Mouse (Mus musculus): ENCODE data around the gene Nrk.
A peak's percentile ranks its signal among the peaks of the same experiment; 100 is the strongest.

The Nrk gene

DNA sequence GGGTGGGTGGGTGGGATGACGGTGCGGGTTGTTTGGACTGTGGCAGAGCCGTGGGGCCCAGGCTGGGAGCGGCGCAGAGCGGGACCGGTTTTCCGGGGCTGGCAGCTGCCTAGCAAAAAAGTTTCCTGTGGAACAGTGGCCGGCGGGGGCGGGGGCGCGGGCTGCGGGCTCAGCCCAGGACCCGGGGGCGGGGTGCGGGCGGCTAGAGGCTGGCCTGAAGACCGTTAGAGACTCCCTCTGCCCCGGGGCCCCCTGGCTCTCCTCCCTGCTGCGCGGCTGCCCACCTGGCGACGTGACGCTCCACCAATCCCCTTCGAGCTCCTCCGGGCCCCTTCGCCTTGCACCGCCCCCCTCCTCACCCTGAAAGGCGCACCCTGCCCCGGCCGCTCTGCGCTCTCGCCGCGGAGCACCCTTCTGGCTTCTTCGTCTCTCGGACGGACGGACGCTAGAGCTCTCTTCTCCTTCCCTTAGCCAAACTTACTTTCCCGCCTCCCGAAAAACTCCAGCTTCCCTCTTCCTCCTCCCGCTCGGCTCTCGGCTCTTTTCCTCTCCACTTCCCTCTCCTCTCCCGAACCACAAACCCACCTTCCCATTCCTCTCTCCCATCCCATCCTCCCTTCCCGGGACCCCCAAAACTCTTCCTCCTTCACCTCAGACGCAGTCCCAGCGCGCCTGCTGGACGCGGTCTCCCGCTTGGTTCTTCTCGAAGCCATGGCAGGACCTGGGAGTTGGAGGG, at the start of gene Nrk:
TSS of gene Nrk (plus strand) at position 390 of the 736 bp plus-strand sequence.
- DNase-seq (ENCODE audit: low spot score in 2 of 2), result peak in 1 of 2 experiments; percentile 22

DNA sequence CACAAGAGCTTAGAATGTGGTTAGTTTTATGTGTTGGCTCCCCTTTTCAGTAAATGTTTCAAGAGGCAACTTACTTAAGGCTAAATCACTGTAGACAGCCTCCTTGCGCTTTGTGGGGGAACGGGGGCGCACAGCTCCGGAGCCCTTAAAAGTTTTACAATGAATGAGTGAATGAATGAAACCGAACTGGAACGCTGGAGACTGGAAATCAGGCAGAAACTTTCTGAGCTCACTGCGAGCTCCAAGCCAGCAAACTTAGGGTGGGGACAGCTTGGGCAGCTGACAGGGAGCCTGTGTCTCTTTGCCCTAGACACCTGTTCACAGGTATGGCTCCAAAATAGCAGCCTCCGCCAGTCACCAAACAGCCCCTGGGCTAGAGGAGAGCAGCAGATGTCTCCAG, 864 bp upstream of the Nrk start:
- no peak for DNase-seq (ENCODE audit: low spot score in 2 of 2)

DNA sequence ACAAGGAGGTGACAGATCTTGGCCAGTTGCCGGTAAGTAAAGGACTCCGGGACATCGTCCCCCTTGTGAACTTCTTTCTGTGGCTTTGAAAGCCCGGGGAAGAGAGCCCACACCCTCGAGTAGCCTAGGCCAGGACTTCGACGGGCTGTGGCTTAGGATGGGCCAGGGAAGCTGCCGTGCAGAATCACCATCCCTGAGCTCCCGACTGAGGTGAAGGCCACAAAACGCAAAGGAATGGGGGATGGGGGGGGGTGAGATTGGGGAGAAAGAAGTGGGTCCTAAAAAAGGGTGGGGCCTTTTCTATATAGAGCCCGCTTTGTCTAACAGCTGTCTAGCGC, 516 bp downstream of the Nrk start:
- no peak for DNase-seq (ENCODE audit: low spot score in 2 of 2)

DNA sequence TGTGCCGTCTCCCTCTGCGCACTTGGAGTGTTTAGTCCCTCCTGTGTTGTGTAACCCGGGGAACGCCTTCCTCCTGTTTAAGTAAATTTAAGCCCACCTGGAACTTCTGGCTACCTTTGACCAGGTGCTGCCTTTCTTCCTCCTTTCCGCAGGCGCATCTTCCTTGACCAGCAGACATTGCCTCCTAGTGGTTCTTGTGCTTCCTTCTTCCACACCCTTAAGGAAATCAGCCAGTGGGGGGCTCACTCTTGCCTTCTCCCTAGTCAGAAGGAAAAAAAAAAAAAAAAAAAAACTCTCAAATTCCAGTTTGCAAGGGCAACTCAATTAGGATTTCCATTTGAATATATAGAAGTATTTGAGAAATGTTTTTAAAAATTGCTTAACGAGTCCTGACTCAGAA, 4.8 kb downstream of the Nrk start:
- no peak for DNase-seq (ENCODE audit: low spot score in 2 of 2)

DNA sequence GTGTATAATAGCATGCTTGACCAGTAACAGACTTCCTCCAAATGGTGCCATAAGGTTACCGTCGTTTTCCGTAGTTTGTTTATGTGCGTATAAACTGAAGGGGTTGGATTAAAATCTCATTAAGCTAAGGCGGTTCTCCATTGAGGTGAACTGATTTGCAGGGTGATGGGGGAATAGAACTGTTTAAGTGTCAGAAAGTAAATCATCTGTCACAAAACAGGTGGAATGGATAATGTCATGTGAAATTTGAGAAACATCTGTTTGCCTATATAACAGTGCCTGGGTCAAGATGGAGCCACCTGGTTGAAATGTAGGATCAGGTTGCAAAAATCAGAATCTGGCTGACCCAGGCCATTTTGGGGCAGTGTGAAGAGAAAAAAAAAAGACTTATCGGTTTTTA, 29.7 kb downstream of the Nrk start:
- no peak for DNase-seq (ENCODE audit: low spot score in 2 of 2)

DNA sequence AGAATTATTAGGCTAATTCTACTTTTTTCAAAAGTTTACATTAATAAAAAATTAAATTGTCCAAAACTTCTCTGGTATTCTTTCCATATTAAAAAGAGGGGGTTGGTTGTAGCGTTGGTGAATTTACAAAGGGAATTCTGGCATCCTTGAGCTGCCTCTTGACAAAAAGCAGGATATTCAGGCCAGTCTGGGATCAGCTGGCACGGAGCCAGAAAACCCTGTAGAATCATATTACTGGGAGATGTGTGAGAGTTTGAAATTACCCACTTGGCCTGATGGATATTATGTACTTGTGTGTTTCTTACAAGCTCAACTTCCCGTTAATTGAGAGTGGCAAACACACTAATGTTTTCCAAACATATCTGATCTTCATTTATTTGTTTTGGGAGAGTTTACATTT, 46.5 kb downstream of the Nrk start:
- DNase-seq (ENCODE audit: low spot score in 2 of 2), result no peak

DNA sequence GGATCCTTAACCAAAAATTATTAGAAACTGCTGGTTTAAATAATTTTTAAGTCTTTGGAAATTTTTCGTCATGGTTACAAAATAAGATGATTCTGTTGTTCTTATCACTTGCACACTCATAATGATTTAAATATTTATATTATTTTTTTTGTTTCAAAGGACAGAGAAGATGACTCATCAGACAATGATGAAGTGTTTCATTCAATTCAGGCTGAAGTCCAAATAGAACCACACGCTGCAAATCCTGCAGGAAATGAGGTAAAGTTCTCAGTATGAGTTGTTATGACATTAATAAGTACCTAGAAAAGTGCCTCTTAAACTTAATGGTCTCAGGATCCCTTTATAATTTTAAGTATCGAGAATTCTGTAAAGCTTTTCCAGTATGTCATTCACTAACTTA, 64.3 kb downstream of the Nrk start:
- no peak for DNase-seq (ENCODE audit: low spot score in 2 of 2)

DNA sequence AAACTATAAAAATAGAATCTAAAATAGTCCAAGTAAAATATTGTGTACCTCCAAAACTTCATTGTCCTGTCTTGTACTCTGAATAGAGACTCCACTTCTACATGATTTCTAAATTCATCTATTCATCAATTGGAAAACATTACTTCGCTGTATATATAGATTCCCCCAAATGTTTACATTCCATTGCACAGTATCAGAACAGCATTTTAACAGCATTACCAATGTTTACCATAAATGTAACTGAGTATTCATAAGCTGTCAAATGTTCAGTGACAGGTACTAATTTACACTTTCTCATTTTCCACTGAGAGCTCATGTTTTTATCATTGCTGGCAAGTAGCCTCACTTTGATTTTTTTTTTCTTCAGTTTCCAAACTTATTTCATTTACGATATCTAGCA, 65.0 kb downstream of the Nrk start:
- no peak for DNase-seq (ENCODE audit: low spot score in 2 of 2)

DNA sequence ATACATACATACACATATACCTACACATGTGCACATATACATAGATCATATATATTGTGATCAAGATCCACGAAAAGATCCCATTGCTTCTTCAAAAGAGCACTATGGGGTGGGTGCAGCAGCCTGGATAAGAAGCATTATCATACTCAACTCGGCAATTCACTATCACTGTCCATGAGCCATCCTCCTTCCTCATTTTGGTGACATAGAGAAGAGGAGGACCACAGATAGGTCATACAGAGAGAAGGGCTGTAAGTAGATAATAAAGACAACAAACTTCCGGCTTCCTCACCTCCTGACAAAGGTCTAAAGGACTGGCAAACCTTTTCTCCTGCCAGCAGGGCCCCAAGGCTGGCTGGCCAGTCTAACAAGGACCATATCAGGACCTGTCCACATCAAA, 100.3 kb downstream of the Nrk start:
- no peak for DNase-seq (ENCODE audit: low spot score in 2 of 2)

DNA sequence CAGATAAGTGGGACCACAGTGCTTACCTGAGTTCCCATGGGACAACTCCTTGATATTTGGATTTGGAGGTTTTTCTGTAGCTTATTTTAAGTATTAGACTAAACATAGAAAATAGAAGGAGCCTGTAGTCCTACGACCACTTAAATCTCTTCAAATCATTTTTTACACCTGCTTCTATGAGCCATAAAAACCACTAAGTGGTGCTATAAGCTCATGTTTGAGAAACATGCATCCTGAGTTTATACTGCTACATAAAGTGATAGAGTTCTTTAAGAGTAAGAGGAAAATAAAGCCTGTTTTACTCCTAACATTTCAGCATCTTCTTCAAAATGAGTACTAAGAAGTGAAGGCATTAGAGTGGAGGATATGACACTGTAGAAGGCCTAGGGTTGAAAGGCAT, 102.3 kb downstream of the Nrk start:
- DNase-seq (ENCODE audit: low spot score in 2 of 2), result no peak

DNA sequence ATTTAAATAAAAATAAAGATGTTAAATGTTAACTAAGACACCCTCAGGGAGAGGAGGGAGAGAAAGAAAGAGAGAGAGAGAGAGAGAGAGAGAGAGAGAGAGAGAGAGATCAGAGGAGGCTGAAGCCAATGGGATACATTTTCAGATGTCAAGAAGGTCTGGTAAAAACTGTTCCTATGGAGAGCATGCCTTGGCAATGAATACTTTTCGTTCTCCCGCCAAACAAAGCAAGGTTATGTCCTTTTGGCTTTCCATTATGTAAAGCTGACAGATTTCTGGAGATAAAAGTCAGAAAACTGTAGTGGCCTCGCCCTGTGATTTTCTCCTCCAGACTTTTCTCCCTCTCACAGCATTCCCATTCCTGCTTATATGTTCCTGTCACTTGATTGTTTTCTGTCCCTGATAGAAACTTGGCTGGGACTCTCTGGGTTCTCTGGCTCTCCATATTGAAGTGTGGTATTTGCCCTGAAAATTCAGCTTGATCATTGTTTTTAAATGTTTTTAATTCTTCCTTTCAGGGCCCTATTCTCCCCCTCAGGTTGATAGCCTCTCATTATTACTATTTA, 112.4 kb downstream of the Nrk start:
- DNase-seq (ENCODE audit: low spot score in 2 of 2), result no peak

DNA sequence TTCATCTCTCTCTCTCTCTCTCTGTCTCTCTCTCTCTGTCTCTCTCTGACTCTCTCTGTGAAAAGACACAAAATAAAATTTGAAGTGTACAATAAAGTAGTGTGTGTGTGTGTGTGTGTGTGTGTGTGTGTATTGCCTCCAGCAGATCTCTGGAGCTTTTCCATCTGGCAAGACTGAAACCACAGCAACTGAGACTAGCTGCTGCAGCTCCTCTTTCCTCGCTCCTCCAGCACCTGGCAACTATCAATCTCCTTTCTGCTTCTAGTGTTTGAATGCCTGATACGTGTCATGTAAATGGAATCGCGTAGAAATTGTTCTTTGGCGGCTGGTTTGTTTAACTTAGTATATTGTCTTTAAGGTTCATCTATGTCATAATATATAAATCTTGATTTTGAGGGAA, 113.1 kb downstream of the Nrk start:
- DNase-seq (ENCODE audit: low spot score in 2 of 2), result peak in 1 of 2 experiments; percentile 19

DNA sequence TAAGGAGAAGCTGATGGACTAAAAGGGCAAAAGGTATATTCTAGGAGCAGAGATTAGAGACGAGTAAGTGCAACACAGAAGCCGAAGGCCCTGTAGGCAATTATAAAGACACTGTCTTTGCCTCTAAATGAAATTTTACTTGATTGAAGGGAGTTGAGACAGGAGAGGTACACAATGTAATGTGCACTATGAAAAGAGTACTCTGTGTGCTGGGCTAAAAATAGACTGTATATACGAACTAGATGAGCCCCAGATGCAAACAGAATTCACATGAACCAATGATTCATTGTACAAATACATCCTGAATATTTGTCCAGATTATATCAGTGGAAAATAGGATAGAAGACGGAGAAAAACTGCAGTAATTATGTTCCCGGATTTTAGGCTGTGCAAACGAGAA, 113.7 kb downstream of the Nrk start:
- no peak for DNase-seq (ENCODE audit: low spot score in 2 of 2)

DNA sequence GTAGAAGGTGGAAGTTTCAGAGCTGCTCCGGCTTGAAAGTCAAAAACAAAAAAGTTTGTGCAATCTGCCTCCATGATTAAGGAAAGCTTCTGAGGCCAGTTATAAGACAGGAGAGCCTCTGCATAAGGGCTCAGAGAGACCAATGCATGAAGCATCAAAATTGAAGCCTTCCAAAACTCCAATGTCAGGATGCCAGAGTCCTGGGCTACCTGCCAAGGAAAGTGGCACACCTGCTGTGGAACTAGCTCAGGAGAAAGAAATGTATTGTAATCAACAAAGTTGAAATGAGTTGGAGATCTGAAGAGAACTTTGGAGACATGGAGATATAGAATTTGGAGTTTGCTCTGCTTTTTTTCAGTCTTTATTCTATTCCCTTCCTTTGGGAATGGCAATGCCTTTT, 123.4 kb downstream of the Nrk start:
- no peak for DNase-seq (ENCODE audit: low spot score in 2 of 2)

DNA sequence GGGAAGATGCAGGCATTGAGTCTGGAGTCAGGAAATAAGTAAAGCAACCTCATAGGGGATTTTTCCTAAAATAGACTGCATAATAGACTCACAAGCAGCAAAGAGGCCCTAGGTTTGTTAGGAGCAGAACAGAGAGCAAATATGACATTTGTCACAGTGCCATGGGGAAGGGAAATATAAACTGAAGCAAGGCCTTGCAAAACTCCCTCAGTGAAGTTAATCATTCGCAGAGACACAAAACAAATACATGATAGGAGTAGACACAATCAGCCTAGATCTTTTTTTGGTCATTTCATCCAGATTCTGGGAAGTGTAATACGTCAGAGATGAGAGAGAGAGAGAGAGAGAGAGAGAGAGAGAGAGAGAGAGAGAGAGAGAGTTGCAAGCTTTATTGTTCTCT, 125.1 kb downstream of the Nrk start:
- DNase-seq (ENCODE audit: low spot score in 2 of 2), result no peak

DNA sequence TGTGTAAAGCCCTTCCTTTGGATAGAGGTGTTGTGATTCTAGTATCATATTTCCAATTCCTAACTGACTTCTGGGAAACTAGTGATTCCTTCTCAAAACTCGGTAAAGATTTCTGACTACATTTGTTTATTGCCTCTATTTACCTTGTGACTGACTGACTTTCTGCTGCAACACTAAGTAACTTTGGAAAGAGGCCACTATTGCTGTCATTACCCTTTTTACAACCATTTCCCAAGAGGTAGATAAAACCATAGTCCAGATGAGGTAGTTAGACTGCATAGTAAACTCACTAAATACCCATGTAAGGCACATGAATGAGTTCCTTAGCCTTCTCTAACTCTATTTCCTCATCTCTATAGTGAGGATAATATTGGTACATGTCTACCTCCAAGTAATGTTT, 126.9 kb downstream of the Nrk start:
- no peak for DNase-seq (ENCODE audit: low spot score in 2 of 2)

DNA sequence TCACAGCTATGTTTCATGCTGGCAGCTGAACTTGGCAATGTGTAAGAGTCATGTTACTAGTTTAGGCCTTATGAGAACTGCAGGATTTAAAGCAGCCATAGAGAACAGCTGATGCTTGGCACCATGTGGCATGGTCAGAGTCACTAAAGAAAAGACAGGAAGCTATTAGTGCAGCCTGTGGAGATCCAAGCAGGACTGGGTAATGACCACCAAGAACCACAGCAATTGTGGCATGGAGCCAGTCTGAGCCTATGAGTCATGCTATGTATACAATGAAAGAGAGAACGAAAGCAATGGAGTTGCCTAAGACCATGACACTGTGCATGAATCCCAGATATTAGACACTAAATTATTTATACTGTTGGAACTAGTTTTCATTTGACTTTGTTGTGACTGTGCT, 137.7 kb downstream of the Nrk start:
- DNase-seq (ENCODE audit: low spot score in 2 of 2), result no peak

DNA sequence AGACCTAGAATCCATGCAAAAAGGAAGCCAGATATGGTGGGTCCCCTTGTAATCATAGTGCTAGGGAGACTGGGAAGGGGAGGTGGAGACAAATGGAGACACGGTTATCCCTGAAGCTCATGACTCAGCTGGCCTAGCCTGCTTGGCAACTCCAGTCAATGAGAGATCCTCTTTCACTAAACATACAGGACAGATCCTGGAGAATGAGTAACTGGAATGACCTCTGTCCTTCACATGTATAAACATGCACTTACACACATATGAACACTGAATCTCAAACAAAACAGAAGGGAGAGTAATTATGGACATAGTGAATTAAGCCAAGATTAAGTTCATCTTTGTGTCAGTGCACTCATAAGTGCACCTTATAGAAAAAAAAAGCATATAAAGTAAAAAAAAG, 138.9 kb downstream of the Nrk start:
- no peak for DNase-seq (ENCODE audit: low spot score in 2 of 2)

Measured in right cerebral cortex, postnatal 10 days (tissue).